Mouse (Mus musculus) spleen, adult 18-20 months (tissue): ENCODE measurements around the gene Cbfa2t2.

Source experiments
- DNase-seq, 2 experiments: peaks; one replicate each; pipeline ENCODE4 v3.0.0; 2022; ENCODE audit warnings: mixed read lengths in 2 of 2

Cbfa2t2 gene

DNA sequence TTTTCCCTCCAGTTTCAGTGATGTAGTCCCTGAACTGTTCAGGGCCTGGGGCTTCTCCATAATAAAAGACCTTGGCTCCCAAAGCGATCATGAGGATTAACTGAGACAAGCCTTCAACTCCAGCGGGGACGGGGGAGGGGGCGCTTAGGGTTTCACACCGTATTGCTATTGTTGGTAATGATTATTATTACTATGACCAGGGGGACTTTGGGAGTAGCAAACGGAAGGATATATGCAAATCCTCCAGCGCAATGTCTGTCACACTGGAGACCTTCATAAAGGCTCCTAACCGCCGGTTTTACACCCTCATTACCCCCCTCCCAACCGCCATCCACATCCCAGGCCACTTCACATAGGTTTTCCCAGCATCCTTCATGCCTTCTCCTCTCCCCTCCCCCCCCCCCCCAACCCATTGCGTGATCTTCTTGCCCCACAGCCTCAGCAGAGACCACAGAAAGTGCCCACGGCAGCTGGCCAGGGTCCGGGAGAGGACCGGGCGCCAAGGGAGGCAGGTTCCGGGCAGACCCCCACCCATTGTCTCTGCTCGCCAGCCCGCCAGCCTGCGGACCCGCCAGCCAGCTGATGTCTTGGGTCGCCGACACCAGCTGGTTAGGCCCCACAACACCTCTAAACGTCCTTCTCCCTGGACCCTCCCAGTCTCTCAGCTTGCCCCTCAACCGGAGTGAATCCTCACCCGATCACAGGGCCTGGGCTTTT is 9.9 kb upstream of the Cbfa2t2 start:
- no peak for DNase-seq

DNA sequence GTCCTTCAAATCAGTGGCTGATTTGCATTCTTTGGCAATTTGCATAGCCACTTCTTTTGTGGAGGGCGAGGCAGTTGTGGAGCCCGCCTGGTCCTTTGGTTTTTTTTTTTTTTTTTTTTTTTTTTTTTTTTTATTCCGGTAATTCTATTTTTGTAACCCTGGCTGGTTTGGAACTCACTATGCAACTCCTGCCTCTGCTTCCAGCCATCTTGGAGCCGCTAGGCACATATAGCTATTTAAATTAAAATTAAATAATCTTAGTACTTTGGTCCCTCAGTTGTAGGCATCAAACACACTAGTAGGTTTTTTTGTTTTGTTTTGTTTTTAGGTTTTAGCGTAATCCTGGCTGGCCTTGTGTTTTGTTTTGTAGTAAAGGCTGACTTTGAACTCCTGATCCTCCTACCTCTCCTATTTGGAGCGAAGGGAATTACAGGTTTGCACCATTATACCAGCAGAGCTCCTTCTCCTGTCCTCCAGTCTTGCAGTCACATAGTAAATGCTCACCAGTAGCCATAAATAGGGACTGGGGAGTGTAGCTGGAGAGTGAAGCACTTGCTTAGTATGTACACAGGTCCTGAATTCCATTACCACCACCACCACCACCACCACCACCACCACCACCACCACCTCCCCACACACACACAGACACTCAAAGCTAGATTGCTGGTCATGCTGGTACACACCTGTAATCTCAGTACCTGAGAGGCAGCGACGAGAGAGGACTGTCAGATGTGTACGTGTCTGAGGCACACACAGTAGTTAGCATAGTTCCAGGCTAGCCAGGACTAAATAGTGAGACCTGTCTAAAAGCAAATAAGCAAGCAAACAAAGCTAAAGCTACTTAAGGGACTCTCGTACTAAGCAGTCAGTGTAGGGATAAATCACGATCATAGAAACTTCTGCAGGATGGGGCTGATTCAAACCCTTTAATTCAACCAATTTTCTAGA is 9.1 kb upstream of the Cbfa2t2 start:
- DNase-seq = no peak

DNA sequence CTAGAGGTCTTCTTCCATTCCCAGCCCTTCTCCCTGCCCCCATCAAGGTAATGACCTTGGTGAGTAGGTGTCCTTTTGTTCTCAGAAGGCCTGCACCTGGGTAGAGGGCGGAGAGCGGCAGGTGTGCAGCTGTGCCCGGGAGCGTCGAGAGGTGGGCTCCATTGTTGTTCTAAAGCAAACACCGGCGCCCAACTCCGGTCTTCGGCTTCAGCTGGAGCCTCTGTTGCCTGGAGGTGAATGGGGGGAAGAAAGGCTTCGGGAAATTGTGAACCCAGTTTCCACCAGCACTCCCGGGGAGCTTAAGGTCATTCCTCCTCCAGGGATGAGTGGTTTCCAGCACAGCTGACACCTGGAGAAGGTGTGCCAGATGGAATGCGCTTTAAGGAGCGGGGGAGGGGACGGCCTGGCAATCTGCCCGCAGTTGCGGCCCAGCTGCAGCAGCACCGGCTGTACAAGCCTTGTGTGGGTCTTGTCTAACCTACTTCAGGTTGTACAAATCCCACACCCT is 8.4 kb upstream of the Cbfa2t2 start:
- DNase-seq = no peak

DNA sequence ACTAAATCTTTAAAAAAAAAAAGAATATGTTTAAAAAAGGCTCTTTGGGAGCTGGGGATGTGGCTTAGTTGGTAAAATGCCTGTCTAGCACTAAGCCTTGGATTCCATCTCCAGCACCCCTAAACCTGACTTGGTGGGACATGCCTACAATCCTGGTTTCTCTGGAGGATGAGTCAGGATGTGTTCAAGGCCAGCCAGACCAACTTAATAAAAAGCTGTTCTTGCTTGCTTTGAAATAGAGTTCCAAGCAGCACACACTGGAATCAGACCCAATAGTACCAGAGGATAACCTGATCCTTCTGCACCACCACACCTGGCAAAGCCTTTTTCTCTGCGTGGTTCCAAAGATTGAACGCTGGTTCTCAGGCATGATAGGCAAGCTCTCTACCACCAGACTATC is 5.7 kb upstream of the Cbfa2t2 start:
- DNase-seq = no peak

DNA sequence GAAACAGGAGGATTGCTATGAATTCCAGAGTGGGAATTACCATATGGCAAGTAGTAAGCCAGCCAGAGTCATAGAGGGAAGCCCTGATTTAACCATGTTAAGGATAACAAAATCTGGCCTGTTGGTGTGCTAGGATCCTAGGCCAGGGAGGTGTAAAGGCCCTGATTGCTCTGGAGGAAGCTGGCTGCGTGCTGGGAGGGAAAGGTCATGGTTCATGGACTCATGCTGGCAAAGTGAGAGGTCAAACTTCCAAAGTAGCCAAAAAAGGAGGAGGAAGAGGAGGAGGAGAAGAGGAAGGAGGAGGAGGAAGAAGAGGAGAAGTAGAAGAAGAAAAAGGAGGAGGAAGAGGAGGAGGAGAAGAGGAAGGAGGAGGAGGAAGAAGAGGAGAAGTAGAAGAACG is 3.6 kb upstream of the Cbfa2t2 start:
- DNase-seq = no peak

DNA sequence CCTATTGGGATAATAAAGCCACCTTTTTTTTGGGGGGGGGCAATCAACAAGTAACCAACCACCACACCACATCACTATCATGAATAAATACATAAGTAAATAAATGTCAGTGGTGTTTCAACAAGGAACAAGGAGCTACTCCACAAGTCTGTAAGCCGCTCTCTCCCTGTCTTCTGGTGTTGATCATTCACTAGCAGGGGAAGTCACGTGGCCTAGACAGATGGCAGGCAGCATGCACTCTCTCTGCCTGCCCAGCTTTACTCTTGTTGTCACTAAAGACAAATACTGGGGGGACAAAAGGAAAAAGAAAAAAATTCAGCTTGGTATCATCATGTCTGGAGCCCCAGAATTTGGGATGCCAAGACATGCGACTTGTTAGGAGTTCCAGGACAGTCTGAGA is 2.9 kb upstream of the Cbfa2t2 start:
- DNase-seq = no peak

DNA sequence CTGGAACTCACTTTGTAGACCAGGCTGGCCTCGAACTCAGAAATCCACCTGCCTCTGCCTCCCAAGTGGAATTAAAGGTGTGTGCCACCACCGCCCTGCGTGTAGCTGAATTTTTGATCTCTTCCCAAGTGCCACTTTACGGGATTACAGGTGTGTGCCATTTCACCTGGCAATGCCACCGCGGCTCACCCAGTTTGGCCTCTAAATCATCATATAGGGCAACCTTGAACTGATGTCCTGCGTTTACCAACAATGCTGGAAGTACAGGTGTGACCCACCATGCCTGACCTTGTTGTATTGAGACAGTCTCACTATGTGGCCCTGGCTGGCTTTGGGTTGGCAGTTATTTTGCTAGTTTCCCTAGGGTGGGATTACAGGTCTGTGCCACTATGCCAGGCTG is 1.6 kb upstream of the Cbfa2t2 start:
- DNase-seq = no peak

DNA sequence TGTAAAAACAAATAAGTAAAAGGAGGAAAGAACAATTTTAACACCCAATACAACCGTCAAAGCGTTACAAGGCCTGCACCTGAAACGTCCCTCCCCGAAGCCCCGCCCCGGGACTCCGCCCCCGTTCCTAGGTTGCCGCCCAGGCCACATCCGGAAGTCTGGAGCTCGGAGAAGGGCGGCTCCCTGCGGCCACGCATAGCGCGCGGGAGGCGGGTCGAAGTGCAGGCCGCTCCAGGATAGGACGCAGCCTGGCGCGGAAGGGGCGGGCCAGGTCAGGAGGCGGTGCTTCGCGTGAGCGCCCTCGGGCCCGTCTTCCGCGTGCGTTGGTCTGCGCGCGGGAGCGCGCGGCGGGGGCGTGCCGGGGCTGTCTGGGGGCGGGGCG is 214 bp upstream of the Cbfa2t2 start:
- DNase-seq = peak; percentile 99

DNA sequence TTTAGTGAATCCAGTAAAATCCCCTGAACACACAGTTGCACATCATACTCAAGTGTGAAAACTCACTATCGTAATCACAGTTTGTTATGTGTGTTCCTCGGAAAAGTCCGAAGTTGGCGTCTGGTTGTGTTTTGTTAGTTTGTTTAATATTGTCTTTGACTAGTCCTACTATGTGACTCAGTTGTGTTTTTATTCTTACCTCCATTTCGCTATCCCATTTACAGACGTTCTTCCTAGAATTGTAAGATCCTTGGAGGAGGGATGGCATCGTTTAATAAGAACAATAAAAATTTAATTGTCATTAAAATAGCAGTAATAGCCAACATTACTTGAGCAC is 878 bp downstream of the Cbfa2t2 start:
- DNase-seq = no peak

DNA sequence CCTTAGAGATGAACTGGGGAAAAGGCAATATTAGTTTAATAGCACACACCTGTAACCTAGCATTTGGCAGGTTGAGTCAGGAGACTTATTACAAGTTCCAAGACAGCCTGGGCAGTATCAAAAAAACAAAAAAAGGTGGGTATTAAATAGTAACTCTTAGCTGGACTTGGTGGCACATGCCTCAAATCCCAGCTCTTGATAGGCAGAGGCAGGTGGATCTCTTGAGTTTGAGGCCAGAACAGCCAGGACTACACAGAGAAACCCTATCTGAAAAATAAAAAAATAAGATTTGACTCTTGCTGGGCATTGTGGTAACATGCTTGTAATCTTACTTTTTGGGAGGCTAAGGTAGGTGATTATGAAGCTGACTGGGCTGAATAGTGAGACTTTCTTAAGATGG is 4.2 kb downstream of the Cbfa2t2 start:
- no peak for DNase-seq

DNA sequence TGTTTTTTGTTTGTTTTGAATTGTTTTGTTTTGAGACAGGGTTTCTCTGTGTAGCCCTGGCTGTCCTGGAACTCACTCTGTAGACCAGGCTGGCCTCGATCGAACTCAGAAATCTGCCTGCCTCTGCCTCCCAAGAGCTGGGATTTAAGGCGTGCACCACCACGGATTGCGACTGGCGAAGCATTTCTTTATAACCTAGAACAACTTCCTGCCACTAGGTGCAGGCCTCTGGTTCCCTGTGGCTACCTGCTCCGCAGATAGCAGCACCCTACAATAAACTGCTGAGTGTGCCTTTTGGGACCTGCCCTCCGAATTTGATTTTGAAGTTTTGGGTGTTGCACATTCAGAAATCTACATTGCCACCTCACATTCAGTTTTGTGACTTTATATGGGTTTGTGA is 11.5 kb downstream of the Cbfa2t2 start:
- DNase-seq = no peak

DNA sequence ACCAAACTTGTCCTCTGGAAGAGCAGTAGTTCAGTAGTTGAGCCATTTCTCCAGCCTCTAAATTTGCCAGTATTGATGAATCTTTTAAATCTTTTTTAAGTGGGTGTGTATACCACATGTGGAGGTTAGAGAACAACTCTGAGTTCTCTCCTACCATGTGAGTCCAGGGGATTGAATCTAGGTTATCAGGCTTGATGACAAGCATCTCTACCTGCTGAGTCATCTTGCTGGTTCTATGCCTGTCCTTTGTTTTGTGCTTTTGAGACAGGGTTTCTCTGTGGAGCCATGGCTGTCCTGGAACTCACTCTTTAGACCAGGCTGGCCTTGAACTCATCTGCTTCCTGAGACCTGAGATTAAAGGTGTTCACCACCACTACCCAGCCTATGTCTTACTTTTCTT is 12.4 kb downstream of the Cbfa2t2 start:
- no peak for DNase-seq

DNA sequence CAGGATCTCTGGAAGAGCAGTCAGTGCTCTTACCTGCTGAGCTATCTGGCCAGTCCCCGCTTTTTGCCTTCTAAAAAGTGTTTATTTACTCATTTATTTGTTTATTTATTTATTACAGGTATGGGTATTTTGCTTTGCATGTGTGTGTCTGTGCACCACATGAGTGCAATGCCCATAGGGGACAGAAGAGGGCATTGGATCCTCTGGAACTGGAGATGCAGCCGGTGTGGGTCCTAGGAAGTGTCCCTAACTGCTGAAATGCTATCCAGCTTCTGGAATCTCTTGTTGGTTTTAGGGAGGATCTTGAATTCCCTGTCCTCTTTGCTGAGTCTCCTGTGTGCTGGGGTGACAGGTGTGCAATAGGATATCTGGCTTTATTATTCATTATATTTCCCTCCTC is 16.7 kb downstream of the Cbfa2t2 start:
- DNase-seq = no peak

DNA sequence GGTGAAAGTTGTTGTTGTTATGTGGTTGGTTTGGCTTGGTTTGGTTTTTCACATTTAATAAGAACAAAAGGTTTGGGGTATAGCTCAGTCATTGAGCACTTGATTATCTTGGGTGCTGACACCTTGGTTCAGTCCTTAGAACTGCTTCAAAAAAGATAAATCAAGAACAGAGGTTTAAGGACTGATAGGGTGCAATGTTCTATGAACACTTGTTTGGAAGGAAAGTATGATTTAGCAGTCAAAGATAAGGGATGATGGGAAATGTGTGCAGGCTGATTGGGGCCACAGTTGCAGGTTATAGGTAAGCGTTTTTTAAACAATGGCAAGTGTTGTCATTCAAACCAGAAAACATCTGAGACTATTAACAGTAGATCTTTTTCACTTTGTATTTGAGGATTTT is 17.8 kb downstream of the Cbfa2t2 start:
- DNase-seq = no peak

DNA sequence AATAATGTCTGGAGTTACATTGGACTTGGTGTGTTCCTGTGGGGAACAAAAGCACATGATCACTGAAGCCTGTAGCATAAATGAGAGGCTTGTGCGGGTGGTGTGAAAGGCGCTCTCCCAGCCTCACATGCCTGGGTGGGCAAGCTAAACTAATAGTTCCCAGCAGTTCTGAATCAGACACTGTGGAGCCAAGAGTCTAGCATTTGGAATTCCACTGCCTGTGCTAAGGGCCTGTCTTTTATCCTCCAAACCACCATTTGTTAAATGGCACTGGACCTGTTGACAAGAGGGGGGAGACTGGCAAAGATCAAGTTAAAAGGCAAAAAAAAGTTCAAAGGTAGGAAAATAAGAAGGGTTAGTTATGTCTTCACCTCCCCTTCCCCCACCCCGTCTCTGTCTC is 18.3 kb downstream of the Cbfa2t2 start:
- DNase-seq = no peak

DNA sequence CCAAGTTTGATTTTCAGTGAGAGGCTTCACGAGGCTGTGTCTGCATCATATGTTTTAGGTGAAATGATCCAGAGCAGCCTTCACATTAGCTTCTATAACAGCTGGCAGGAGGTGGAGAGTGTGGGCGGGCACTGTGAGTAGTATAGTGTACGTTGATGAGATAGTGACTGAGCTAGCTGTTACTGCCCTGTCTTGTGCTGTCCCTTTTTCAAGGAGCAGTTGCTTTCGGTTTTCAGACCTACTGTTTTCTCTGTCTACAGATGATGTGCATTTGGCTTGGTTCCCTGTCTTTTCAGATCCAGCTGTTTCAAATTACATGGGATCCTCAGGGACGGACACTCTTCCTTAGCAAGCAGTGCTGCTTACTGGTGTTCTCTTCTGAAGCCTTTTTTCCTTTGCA is 19.5 kb downstream of the Cbfa2t2 start:
- no peak for DNase-seq

DNA sequence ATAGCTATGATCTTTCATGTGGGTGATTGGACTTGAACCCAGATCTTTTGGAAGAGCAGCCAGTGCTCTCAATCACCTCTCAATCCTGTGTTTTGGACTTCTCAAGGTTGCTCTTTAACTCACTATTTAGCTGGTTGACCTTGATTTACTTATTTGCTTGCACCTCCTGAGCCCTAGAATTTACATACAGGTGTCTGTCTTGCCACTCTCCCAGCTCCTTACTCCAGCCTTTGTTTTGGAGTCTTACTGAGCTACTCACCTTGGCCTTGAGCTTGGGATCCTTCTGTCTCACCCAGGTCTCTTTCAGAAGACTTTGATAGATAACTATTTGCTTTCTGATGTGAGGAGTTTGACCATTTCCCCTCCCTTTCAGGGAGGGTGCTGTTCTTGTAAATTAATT is 20.3 kb downstream of the Cbfa2t2 start:
- DNase-seq = no peak

DNA sequence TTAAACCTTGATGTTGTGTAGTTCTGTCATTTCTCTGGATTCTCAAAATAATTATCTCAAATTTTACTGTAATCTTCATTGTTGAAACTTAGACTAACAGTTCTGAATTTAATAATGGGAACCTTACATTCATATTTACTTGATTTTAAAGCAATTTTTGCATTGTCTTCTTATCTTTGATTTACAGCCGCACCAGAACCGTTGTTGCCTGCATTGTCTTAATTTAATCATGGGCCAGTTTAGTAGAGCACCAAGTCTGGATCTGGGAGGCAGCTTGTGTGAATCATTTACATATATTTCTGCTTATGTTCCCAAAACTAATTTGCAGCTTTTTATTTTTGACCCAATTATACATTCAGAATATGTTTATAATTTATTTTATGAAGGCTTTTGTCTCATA is 23.0 kb downstream of the Cbfa2t2 start:
- DNase-seq = no peak

DNA sequence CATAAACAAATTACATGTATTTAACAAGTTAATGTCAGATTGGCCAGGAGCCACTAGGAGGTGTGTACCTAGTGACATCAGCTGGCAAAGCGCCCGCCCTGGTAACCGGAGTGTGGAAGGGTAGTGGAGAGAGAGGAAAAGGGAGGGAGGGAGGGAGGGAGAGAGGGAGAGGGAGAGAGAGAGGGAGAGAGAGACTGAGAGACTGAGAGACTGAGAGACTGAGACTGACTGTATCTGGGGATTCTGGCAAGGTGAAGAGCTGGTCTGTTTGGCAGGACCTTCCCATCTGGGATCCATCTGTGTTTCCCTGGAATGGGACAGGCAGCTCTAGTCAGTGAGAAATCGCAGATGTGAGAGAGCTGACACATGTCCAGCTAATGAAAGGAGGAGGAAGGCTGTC is 23.6 kb downstream of the Cbfa2t2 start:
- DNase-seq = no peak

DNA sequence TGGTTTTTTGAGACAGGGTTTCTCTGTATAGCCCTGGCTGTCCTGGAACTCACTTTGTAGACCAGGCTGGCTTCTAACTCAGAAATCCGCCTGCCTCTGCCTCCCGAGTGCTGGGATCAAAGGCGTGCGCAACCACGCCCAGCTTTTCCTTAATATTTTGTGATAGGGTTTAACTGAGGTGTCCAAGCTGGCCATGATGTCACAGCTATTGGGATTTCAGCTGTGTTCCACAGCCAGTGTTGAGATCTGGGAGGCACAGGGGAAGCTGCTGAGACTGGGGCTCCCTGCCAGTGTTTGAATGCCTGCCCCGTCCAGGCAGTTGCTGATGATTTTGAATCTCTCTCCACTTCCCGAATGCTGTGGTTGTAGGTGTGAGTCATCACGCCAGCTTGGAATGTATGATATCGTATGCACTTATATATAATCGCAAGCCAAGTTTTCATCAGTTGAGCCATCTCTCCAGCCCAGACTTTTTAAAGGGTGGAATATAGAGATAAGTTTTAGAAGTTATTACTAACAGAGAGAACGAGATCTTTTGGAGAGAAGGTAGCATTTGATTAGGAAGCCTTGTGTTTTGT is 27.4 kb downstream of the Cbfa2t2 start:
- DNase-seq = no peak

DNA sequence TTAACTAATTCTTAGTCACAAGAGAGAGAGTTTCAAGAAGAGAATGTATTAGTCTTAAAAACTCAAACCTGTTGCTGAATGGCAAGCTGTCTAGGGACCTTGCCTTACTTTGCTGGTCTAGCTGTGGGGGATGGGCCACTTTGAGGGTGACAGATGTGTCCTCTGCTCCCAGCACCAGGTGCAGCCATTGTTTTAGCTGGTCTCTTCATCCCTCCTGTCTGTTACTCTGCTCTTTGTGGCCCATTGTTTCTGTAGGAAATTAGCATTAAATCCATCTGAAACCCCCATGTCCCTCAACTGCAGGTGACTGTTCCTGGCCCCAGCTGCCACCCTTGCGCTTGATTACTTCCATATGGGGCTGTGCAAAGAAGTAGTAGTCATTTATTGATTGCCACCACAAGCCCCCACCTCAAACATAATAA is 29.6 kb downstream of the Cbfa2t2 start:
- no peak for DNase-seq

DNA sequence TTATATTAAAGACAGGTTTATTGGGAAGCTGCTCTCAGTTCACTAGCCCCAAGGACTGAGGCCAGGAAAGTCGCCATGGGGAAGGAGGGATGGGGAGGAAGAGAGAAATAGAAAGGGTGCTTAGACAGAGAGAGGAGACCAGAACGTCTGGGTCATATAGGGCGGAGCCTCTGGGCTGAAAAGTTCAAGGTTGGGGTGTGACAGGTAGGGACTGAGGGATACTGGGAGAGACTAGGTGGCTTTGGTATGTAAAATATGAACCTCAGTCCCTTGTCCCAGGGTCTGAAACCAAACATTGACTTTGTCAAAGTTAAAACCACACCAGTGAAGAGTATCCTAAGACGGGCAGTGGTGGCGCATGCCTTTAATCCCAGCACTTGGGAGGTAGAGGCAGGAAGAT is 30.9 kb downstream of the Cbfa2t2 start:
- DNase-seq = no peak

DNA sequence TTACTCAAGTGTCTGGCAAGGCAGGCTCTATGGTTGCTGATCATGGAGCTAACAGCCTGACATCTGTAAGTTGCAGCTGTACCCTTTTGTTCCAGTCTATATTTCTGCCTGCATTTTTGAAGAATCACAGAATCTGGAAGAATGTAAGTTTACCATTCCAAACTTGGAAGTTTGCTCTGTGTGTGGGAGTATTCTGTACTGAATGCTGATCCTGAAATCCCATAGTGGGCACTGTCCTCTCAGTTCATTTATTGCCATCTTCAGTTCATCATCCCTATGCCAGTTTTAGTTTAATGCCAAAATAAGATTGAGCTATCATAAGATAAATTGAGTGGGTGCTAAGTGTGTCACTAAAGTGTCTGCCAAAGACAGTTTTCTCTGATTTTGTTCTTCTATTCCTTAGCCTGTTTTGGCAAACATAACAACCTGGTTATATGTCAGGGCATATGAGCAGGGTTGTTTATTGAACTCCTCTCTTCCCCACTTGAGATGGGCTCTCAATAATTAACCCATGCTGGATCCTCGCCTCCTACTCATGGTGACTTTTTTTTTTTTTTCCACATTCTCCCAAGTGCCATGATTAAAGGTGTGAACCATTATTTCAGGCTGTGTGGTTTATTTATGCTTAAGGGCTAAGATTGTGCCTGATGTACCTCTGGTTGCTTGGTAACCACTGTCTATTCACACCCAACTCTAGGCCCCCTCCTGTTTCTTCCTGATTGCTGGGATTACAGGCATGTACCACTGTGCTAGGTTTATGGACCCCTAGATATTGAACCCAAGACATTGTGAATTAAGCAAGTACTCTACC is 38.2 kb downstream of the Cbfa2t2 start:
- no peak for DNase-seq
